Mouse (Mus musculus): Measurements from ENCODE around the gene Muc1.

Gene Muc1

DNA sequence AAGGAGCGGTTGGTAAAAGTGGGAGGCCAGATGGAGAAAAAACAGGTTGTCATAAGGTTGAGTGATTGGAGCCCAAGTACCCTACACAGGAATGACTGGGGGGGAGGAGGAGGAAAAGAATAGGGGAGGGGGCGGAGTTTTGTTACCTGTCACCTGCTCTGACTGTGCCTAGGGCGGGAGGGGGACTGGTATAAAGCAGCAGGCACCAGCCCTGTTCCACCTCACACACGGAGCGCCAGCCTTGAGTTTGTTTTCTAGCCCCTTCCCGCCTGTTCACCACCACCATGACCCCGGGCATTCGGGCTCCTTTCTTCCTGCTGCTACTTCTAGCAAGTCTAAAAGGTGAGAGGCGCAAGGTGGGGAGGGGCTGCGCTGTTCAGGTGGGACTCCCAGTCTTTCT lies at the start of gene Muc1:
Gene Muc1, plus strand, starts transcription at position 222 of the 400 bp plus-strand sequence.
- no peak for DNase-seq (ENCODE audit: low read depth, low spot score)

DNA sequence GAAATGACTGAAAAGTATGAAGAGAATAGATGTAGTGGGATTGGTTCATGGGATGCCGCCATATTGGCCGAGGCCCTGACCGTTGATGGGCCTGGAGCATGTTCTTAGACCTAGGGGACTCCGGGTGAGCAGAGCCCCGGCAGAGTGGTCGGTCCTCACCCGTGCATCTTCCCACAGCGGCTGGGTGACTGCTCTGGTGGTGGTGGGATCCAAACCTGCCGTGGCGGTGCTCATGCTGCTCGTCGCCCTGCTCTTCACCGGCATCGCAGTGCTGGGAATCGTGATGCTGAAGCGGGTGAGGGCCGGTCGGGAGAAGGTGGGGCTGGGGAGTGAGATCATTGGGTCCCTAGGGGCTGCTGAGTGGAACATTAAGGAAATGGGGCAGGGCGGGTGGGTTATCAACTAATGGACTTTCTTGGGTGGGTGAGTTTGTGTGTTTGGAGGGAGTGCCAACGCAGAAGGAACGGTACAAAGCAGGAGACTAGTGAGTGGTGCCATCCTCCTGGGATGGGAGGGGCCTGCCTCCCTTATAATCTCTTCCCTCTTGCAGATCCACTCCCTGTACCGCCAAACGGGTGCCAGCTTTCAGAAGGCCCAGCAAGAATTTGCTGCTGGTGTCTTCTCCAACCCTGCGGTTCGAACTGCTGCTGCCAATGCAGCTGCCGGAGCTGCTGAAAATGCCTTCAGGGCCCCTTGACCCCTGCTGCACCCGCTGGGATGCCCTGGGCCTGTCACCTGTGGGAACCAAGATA lies 46.9 kb upstream of the Muc1 start:
- no peak for DNase-seq (ENCODE audit: low read depth, low spot score)

DNA sequence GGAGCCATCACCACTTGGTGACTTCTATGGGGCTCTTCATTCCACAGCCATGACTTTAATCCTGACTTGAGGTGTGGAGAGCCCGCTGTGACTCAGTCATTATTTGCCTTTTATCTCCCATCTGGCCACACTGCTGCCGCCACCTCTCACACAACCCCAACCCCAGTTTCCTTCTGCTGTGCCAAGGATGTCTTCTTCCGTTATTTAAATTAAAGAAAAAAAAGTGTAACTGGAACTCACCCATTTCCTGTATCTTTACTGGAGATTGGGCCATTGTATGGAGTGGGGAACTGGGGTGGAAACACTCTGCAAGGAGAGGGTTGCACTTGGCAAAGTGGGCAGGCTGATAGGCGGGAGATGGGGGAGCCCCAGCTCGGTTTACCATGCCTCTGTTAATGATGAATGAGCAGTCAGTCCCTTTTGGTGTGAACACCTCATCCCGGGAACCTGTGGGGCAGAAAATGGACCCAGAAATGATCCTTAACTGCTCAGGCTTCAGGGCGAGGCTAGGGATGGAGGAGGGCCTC lies 46.3 kb upstream of the Muc1 start:
- DNase-seq (ENCODE audit: low read depth, low spot score): no peak

DNA sequence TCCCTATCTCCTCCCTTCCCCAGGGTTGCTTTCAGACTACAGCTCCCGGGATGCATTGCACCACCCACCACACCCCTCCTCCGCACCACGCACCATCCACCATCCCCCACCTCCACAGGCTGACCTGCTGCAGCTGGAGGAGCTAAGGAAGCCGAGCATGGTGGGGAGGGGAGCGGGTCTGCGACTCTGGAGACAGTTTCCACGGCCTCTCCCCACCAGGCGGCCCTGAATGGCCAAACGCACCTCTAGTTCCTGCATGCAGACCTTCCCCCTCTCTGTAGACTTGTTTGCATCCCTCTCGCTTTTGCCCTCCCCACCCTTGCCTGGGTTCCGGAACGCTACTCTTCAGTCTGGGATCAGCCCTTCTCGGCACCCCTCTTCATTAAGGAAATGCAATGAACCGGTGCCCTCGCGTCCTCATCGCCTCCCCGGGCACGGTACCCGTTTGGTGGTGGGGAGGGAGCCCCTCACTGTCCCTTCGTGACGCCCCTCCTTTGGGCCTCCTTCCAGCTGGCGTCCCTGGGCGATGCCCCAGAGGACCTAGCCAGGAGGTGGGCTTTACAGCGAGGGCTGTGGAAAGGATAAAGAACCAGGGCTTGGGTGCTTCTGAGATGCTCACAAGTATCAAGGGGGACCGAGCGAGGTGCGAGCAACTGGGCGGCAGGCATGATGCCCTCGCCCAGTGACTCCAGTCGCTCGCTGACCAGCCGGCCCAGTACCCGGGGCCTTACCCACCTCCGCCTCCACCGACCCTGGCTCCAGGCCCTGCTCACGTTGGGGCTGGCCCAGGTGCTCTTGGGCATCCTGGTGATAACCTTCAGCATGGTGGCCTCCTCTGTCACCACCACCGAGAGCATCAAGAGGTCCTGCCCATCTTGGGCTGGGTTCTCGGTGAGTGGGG lies 45.5 kb upstream of the Muc1 start, which contains the start of gene Fam189b:
Gene Fam189b, plus strand, starts transcription at position 86 of the 901 bp plus-strand sequence.
- peak; percentile 98 for DNase-seq (ENCODE audit: low read depth, low spot score)

DNA sequence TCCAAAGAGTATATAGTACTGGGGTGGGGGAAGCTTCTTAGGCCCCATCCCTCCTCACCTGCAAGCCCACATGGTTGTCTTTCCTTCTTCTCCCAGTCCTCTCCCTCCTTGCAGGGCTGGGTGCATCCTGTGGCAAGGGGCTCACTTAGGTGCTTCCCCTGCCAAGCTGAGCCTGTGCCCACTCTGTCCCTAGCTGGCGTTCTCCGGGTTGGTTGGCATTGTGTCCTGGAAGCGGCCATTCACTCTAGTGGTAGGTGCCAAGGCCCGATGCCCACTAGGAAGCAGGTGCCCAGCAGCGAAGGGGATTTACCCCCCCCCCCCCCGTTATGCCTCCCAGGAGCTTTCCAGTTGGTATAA lies 44.9 kb upstream of the Muc1 start:
- DNase-seq (ENCODE audit: low read depth, low spot score): peak; percentile 39

DNA sequence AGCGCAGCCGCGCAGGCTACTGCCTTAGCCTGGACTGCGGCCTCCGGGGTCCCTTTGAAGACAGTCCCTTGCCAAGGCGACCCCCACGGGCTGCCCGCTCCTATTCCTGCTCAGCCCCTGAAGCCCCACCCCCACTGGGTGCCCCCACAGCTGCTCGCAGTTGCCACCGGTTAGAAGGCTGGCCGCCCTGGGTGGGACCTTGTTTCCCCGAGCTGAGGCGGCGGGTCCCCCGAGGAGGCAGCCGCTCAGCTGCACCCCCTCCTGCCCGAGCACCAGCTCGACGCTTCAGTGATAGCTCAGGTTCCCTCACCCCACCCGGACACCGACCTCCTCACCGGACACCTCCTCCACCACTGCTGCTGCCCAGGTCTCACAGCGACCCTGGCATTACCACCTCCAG lies 41.7 kb upstream of the Muc1 start:
- DNase-seq (ENCODE audit: low read depth, low spot score): no peak

DNA sequence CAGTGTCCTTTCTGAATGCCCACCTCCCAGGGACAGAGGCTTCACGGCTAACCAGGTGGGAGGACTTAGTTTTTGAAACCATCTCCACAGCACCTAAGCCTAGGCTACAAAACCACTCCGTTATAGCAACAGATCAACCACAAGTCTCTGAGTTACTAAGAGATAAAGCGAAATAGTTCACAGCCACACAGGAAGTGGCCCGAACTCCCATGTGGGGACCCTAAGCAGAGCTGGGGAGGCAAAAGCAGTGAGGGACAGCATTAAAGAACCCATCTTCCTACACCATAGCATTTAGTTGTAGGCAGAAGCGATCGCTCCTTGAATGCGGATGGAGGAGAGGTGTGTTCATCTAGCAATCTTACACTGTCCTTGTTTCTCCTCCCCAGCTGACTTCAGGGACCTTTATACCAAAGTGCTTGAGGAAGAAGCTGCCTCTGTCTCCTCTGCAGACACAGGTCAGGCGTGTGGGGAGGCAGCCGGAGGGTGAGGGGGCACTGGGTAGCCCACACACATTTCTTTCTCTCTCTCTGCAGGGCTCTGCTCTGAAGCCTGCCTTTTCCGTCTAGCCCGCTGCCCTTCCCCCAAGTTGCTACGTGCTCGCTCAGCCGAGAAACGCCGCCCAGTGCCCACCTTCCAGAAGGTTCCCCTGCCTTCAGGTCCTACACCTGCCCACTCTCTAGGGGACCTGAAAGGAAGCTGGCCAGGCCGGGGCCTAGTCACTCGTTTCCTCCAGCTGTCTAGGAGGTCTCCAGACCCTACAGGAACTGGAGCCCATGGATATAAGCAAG lies 41.0 kb upstream of the Muc1 start:
- no peak for DNase-seq (ENCODE audit: low read depth, low spot score)

DNA sequence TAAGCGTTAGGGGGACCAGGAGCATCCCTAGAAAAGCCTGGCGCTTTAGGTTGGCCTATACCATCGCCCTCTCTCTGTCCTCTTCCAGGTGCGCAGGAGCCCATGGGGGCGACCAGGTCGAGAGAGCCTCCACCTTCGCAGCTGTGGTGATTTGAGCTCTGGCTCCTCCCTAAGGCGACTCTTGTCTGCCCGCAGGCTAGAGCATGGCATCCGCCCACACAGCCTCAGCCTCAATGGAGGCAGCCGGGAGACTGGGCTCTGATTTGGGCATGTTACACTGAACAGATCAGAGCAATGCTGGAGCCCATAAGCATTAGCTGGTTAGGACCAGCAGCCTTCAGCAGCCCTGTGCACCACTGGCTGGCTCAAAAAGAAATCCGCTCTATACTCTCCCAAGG lies 40.4 kb upstream of the Muc1 start:
- peak; percentile 29 for DNase-seq (ENCODE audit: low read depth, low spot score)

DNA sequence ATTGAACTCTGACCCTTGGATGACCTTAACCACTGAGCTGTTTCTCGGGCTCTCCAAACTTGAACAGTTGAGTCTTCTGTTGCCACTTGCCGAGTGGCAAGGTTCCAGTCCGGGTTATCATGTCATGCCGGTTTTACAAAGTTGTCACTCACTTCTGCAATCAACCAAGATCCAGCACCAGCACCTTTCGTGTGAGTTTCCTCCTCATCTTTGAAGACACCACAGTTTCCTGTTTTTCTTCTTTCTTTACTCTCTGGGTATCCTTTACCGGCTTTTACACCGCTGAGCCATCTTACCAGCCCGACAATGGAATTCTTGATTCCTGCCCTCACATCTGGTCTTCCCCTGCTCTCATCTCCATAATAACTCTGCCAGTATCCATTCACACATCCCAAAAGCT lies 38.4 kb upstream of the Muc1 start:
- no peak for DNase-seq (ENCODE audit: low read depth, low spot score)

DNA sequence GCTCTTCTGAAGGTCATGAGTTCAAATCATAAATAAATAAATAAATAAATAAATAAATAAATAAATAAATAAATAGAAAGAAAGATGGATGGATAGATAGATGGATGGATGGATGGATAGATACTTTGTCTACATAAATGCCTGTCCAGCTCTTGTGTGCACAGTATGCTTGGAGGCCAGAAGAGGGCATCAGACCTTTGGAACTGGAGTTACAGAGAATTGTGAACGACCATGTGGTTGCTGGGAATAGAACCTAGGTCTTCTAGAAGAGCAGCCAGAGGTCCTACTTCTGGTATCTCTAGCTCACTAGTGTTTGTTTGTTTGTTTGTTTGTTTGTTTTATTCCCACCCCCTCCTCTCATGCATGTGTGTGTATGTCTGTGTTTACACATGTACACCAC lies 35.5 kb upstream of the Muc1 start:
- DNase-seq (ENCODE audit: low read depth, low spot score): no peak

DNA sequence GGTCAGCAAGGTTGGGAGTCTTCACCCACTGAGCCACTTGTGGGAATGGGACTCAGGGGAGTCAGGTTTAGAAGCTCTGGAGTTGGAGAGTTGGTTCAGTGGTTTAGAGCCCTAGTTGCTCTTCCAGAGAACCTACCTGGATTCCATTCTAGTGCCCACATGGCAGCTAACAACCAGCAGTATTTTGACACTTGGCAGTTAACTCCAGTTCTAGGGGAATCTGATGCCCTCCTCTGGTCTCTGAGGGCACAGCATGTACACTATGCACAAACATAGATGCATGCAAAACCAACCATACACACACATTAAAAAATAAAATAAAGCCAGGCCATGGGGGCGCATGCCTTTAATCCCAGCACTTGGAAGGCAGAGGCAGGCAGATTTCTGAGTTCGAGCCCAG lies 35.0 kb upstream of the Muc1 start:
- DNase-seq (ENCODE audit: low read depth, low spot score): peak; percentile 33

DNA sequence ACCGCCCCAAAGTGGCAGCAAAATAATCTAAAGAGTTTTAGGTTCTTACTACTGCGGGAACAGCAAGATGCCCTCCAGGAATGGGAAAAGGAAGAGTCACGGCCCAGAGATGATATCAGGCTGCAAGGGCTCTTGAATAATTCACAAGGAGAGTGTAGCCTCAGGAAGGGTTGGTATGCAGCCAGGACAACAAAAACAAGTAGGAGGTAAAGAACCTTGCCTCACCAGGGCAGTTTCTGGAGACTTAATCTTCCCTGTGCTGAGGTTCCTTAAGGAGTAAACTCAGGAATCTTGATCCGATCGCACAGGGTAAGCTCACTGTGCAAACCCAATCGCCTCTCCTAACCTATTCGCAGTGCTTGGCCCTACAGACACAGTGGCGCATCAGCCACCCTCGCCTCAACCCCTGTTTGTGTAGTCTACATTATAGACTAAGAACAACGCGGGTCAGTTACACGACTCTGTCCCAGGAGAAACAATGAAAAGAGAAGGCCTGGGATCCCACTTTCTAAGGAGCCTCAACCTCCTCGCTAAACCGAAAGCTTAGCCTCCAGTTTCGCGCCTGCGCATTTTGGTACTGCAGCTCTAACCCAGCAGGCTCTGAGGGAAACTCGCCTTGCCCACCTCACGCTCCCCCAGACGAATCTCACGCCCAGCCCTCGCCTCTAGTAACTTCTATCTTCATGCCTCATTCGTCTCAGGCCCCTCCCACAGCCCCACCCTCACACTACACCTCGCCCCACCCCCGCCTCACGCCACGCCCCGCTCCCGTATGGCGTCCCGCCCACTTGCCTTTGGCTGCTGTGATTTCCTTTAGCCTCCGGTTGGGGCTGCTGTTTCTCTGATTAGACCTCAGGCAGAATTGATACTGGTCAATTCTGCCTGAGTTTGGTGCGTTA lies 32.6 kb upstream of the Muc1 start:
- peak; percentile 95 for DNase-seq (ENCODE audit: low read depth, low spot score)

DNA sequence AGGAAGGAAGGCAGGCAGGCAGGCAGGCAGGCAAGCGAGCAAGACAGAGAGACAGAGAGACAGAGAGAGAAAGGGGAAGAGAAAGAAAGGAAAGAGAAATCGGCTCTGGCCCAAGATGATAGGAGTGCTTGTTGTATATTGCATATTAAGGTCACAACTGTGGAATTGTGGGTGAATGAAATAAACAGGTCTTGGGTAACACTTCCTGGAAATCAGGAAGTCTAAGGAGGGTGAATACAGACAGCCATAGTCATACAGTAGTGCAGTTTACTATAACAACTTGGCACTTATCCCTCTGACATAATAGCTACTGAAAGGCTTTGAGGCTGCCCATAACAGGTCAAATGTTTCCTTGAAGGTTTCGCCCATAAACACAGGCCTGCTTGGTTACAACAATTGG lies 29.0 kb upstream of the Muc1 start:
- DNase-seq (ENCODE audit: low read depth, low spot score): no peak

DNA sequence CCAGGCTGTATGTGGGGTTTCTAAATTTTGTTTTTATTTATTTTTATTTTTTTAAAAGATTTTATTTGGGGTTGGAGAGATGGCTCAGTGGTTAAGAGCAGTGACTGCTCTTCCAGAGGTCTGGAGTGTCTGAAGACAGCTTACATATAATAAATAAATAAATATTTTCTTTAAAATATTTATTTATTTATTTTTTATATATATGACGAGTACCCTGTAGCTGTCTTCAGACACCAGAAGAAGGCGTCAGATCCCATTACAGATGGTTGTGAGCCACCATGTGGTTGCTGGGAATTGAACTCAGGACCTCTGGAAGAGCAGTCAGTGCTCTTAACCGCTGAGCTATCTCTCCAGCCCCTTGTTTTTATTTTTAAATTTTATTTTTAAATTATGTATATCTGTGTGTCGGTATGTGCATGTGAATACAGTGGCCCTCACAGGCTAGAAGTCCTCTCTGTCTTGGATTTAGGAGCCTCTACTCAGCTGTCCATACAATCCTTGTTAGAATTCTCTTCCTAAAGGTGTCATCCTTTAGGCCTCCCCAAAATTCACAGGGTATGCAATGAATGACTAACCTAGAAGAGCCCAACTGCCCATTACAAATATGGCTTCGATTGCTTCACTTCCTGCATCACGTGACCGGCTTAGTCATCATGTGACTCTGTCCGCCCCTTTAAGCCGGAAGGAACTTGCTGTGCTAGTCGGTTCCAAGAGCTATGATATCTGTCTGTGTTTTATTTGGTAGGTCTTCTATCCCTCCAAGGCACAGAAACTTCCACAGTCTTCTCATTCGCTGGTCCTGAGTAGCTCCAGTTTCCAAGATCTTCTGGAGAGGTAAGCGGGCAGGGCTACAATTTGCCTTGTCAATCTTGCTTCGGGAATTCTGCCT lies 26.4 kb upstream of the Muc1 start, which contains the start of gene Gba:
Gene Gba, plus strand, starts transcription at position 676 of the 889 bp plus-strand sequence.
- DNase-seq (ENCODE audit: low read depth, low spot score): peak; percentile 97

DNA sequence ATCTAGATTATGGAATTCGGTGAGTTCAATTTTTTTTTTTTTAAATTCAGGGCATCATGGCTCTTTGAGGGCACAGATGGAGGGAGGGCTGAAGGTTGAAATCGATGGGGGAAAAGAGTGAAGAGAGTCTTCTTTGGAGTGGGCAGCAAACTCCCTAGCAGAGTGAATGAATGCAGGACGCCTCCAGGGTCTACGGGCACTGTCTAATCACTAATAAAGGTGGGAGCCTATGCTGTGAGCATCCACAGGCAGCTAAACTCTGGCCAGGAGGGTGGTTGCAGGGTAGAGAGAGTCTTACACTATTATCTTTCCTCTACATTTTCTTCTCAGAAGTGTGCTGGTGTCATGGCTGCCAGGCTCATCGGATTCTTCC lies 25.7 kb upstream of the Muc1 start:
- DNase-seq (ENCODE audit: low read depth, low spot score): no peak

DNA sequence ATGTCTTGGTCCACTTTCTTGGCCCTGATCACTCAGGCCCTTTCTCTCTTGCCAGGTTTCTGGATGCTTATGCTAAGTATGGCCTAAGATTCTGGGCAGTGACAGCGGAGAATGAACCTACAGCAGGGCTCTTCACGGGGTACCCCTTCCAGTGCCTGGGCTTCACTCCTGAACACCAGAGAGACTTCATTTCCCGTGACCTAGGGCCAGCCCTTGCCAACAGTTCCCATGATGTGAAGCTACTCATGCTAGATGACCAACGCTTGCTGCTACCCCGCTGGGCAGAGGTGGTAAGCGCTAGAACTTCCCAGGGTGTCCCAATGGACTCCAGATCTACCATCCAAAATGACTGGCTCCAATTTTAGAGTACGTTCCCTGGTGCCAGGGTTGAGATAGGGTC lies 22.8 kb upstream of the Muc1 start:
- no peak for DNase-seq (ENCODE audit: low read depth, low spot score)

DNA sequence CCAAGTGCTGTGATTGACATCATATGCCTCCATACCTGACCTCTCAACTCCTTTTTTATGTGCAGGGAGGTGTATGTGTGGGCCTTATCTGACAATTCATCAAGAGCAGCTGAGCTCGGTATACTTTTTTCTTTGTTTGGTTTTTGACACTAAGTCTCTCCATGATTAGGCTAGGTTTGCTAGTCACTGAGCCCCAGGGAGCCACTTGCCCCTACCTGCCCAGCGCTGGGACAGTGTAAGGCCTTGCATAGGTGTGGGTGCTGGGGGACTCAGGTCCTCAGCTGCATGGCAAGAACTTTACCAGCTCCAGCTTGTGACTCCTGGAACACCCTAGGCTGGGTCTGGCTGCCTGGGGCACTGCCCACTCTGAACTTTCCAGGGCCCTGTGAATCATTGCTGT lies 22.2 kb upstream of the Muc1 start:
- no peak for DNase-seq (ENCODE audit: low read depth, low spot score)

DNA sequence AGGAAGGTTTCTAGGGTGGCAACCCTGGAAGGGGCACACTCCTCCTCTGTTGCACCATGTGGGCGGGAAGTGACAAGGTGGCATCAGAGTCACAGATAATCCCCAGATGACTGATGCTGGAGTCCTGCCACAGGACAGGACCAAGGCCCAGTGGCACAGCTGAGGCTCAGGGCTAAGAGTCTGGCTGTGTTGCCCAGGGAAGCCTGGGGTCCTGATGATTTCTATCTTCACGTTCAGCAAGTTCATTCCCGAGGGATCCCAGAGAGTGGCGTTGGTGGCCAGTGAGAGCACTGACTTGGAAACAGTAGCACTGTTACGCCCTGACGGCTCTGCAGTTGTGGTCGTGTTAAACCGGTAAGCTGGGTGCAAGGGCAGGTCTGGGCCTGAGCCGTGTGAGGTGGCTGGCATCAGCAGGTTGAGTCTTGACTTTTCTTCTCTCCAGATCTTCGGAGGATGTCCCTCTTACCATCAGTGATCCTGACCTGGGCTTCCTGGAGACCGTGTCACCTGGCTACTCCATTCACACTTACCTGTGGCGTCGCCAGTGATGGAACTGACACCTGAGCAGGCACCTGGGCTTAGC lies 20.7 kb upstream of the Muc1 start:
- DNase-seq (ENCODE audit: low read depth, low spot score): no peak

DNA sequence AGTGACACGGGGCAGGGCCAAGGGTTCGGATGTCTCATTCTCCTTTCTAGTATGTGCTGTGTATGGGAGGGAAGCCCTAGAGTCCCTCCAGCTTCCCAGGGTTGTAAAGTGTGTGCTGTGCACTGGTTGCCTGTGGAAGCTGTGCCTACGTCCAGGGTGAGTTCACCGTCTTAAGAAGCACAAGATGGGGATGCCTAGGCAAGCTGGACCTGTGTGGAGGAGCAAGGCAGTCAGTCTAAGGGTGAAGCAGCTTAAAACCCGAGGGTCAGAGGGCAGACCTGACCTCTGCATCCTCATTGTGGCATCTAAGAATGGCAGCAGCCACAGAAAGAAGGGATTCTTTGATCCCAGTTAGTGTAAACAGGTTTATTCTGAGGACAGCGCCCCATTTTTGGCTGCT lies 20.1 kb upstream of the Muc1 start:
- no peak for DNase-seq (ENCODE audit: low read depth, low spot score)

All from brain, adult 2 months (tissue).